Mouse (Mus musculus) heart, postnatal 0 days (tissue): ENCODE data around the gene Klf6.

Experiments
- CTCF ChIP-seq: IDR thresholded peaks from 2 replicates; pipeline ENCODE4 v1.5.1; 2016; ENCODE audit warnings: antibody characterized with exemption, control low read depth, low read depth
- EP300 ChIP-seq: IDR thresholded peaks from 2 replicates; pipeline ENCODE4 v1.6.1; 2016; ENCODE audit warnings: antibody characterized with exemption, low read depth

GRCm38 (mm10) chr13:5890035-5890434, 28.8 kb downstream of the Klf6 start:
- TF ChIP-seq CTCF (no peak), EP300 (no peak)
